Mouse (Mus musculus): ENCODE results near the gene Kif16b.

The Kif16b gene

GRCm38 (mm10) chr2:142732370-142732769, 169.0 kb downstream of the Kif16b start:
- DNase-seq (ENCODE audit: low spot score), result no peak

GRCm38 (mm10) chr2:142731778-142732092, 169.6 kb downstream of the Kif16b start:
- no peak for DNase-seq (ENCODE audit: low spot score)

- DNase-seq (ENCODE audit: low spot score), result no peak
These were observed 170.1 kb downstream of the Kif16b start for GRCm38 (mm10) chr2:142731016-142731777.

GRCm38 (mm10) chr2:142724215-142725001, 176.9 kb downstream of the Kif16b start:
- no peak for DNase-seq (ENCODE audit: low spot score)

- no peak for DNase-seq (ENCODE audit: low spot score)
These were observed 181.2 kb downstream of the Kif16b start for GRCm38 (mm10) chr2:142720174-142720573.

- DNase-seq (ENCODE audit: low spot score), result no peak
These were observed 182.3 kb downstream of the Kif16b start for GRCm38 (mm10) chr2:142718998-142719397.

GRCm38 (mm10) chr2:142717591-142717990, 183.7 kb downstream of the Kif16b start:
- no peak for DNase-seq (ENCODE audit: low spot score)

- no peak for DNase-seq (ENCODE audit: low spot score)
These were observed 185.4 kb downstream of the Kif16b start for GRCm38 (mm10) chr2:142715912-142716260.

- DNase-seq (ENCODE audit: low spot score), result no peak
These were observed 186.0 kb downstream of the Kif16b start for GRCm38 (mm10) chr2:142715186-142715911.

GRCm38 (mm10) chr2:142712727-142713126, 188.6 kb downstream of the Kif16b start:
- DNase-seq (ENCODE audit: low spot score), result no peak

- DNase-seq (ENCODE audit: low spot score), result no peak
These were observed 192.0 kb downstream of the Kif16b start for GRCm38 (mm10) chr2:142709326-142709725.

- DNase-seq (ENCODE audit: low spot score), result no peak
These were observed 200.6 kb downstream of the Kif16b start for GRCm38 (mm10) chr2:142700689-142701088.

GRCm38 (mm10) chr2:142698650-142699049, 202.7 kb downstream of the Kif16b start:
- DNase-seq (ENCODE audit: low spot score), result no peak

- no peak for DNase-seq (ENCODE audit: low spot score)
These were observed 206.4 kb downstream of the Kif16b start for GRCm38 (mm10) chr2:142694936-142695331.

GRCm38 (mm10) chr2:142694019-142694935, 207.1 kb downstream of the Kif16b start:
- no peak for DNase-seq (ENCODE audit: low spot score)

GRCm38 (mm10) chr2:142693461-142693860, 207.9 kb downstream of the Kif16b start:
- DNase-seq (ENCODE audit: low spot score), result no peak

GRCm38 (mm10) chr2:142689496-142689895, 211.8 kb downstream of the Kif16b start:
- DNase-seq (ENCODE audit: low spot score), result no peak

GRCm38 (mm10) chr2:142687936-142688514, 213.3 kb downstream of the Kif16b start:
- no peak for DNase-seq (ENCODE audit: low spot score)

- DNase-seq (ENCODE audit: low spot score), result no peak
These were observed 218.2 kb downstream of the Kif16b start for GRCm38 (mm10) chr2:142682965-142683709.

- no peak for DNase-seq (ENCODE audit: low spot score)
These were observed 232.9 kb downstream of the Kif16b start for GRCm38 (mm10) chr2:142668426-142668825.

GRCm38 (mm10) chr2:142651591-142651990, 249.7 kb downstream of the Kif16b start:
- DNase-seq (ENCODE audit: low spot score), result no peak

Measured in c-Kit-positive CD71-positive TER-119-positive erythroid progenitor cells, embryonic 14.5 days (primary cell).